Mouse (Mus musculus) regulatory T cell (primary cell): ENCODE data around the gene Crybb1.

Source experiments
- in situ Hi-C: fragments of 300-600 bp; cut with MboI, MseI; formaldehyde crosslinking; loops from one replicate; pipeline ENCODE4 v1.15.1; 2025; ENCODE audit warnings: high pct_unique_total_duplicates

Gene Crybb1

GRCm38 (mm10) chr5:112283543-112284202 lies 28.1 kb downstream of the Crybb1 start:
- in situ Hi-C loops = no loop called here

- in situ Hi-C loops = no loop called here
These were observed 28.6 kb downstream of the Crybb1 start for GRCm38 (mm10) chr5:112284203-112284582.

- in situ Hi-C loops = no loop called here
These were observed 30.0 kb downstream of the Crybb1 start for GRCm38 (mm10) chr5:112285548-112286085.

- in situ Hi-C loops = no loop called here
These were observed 31.0 kb downstream of the Crybb1 start for GRCm38 (mm10) chr5:112286608-112286983.

GRCm38 (mm10) chr5:112286984-112287641 lies 31.5 kb downstream of the Crybb1 start:
- in situ Hi-C loops = no loop called here

GRCm38 (mm10) chr5:112287652-112288051 lies 32.0 kb downstream of the Crybb1 start:
- in situ Hi-C loops = no loop called here

- in situ Hi-C loops = no loop called here
These were observed 32.9 kb downstream of the Crybb1 start for GRCm38 (mm10) chr5:112288193-112289141.

- in situ Hi-C loops = no loop called here
These were observed 33.6 kb downstream of the Crybb1 start for GRCm38 (mm10) chr5:112289236-112289635.

GRCm38 (mm10) chr5:112289819-112290535 lies 34.4 kb downstream of the Crybb1 start:
- in situ Hi-C loops = no loop called here

- in situ Hi-C loops = no loop called here
These were observed 34.9 kb downstream of the Crybb1 start for GRCm38 (mm10) chr5:112290536-112290880.

- in situ Hi-C loops = no loop called here
These were observed 36.3 kb downstream of the Crybb1 start for GRCm38 (mm10) chr5:112291866-112292265.

GRCm38 (mm10) chr5:112292343-112292980 lies 36.8 kb downstream of the Crybb1 start:
- in situ Hi-C loops = no loop called here

- in situ Hi-C loops = no loop called here
These were observed 38.2 kb downstream of the Crybb1 start for GRCm38 (mm10) chr5:112293800-112294199.

GRCm38 (mm10) chr5:112294696-112295095 lies 39.1 kb downstream of the Crybb1 start:
- in situ Hi-C loops = no loop called here

- in situ Hi-C loops = no loop called here
These were observed 39.5 kb downstream of the Crybb1 start for GRCm38 (mm10) chr5:112295162-112295561.

- in situ Hi-C loops = no loop called here
These were observed 39.9 kb downstream of the Crybb1 start for GRCm38 (mm10) chr5:112295564-112295963.

- in situ Hi-C loops = no loop called here
These were observed 41.0 kb downstream of the Crybb1 start for GRCm38 (mm10) chr5:112296404-112297181.

GRCm38 (mm10) chr5:112297257-112297656 lies 41.6 kb downstream of the Crybb1 start:
- in situ Hi-C loops = no loop called here

- in situ Hi-C loops = no loop called here
These were observed 42.8 kb downstream of the Crybb1 start for GRCm38 (mm10) chr5:112298226-112298988.
